Mouse (Mus musculus) yolk sac, embryonic 10.5 days (tissue): Measurements from ENCODE around the gene Ubxn7.

Experiments
- DNase-seq: peaks from one replicate; pipeline ENCODE4 v3.0.0-alpha.2; 2017; ENCODE audit warnings: low spot score

Gene Ubxn7

GRCm38 (mm10) chr16:32382901-32383300, 50.8 kb downstream of the Ubxn7 start:
- no peak for DNase-seq

- DNase-seq, result no peak
Measured at GRCm38 (mm10) chr16:32384885-32385284, 52.8 kb downstream of the Ubxn7 start.

DNA sequence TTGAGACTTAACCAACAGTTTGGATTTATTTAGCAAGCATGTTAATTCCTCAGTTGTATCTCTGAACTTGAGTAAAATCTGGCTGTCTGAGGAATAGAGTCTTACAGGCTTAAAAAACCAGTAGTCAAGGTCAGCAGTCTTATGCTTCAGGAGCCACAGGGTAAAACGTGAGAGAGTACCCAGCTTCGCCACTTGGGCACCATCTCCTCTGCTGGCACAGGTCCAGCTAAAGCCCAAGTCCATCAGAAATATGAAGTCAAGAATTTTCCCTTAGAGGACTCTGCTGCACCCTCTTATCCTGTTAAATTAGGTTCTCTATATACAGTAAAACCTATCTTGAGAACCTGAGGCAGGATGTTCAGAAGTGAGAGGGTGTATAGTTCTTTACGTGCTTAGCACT, 54.8 kb downstream of the Ubxn7 start:
- no peak for DNase-seq

- DNase-seq, result no peak
Measured at GRCm38 (mm10) chr16:32389049-32389448, 57.0 kb downstream of the Ubxn7 start.

GRCm38 (mm10) chr16:32389841-32390240, 57.8 kb downstream of the Ubxn7 start:
- no peak for DNase-seq

DNA sequence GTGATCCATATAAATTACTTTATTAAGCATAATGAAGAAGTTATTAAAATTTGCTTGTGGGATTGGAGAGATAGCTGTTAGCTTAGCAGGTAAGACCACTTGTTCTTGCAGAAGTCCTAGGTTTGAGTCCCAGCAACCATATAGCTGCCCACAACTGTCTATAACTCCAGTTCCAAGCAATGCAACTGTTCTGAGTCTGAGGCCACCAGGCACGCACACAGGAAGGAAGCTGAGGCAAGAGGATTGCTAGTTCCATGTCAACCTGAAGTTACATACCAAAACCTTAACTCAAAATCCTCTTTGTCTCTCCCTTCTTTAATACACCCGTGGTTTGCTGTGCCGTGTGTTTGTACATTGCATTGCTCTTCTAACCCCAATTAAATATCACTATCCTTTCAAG, 58.8 kb downstream of the Ubxn7 start:
- no peak for DNase-seq

GRCm38 (mm10) chr16:32395679-32396540, 63.9 kb downstream of the Ubxn7 start:
- no peak for DNase-seq

DNA sequence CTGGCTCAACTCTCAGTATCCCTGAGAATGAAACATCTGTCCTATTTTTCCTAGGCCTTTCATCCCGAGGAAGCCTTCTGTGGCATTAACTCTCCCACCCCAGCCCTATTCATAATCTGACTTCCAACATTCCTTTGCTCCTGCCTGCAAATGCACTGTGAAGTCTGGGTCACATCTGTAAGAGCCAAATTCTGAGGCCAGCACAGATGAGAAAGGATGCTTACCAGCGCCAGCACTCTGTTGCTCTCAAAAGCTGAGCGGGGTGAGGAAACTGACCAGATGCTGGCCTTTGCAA, 64.4 kb downstream of the Ubxn7 start:
- no peak for DNase-seq

DNA sequence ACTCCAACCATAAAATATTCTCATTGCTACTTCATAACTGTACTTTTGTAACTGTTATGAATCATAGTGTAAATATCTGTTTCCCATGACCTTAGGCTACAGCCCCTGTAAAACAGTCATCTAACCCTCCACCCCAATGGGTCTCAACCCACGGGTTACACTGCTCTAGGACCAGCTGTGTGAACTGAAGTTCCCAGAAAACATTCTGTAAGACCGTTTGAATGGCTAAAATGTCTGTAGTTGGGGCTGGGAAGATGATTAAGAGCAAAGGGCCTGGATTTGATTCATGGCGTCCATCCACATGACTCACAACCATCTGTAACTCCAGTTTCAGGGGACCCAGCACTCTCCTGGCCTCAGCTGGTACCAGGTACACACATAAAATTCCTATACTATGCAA, 66.1 kb downstream of the Ubxn7 start:
- no peak for DNase-seq

- DNase-seq, result no peak
Measured at GRCm38 (mm10) chr16:32400267-32400666, 68.2 kb downstream of the Ubxn7 start, which contains the start of gene Tm4sf19. Gene Tm4sf19 (plus strand): TSS chr16:32400506.

GRCm38 (mm10) chr16:32401335-32401965, 69.4 kb downstream of the Ubxn7 start:
- DNase-seq, result no peak

DNA sequence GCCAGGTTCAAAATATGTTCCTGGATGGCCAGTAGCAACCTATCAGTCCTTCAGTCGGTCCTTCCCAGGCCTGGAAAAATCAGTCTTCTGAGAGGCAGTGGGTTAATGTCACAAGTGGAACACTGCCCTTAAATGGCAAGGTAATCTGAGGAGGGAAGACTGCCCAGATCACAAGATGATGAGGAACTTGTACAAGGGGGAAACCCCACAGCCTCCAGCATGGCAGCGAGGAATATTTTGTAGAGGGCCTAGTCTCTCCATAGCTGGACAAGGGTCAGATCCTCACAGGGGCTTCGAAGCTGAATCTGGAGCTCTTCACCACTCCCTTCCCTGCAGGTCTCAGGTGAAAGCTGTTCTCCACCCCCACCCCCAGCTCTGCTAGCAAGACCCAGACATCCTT, 70.8 kb downstream of the Ubxn7 start:
- no peak for DNase-seq

DNA sequence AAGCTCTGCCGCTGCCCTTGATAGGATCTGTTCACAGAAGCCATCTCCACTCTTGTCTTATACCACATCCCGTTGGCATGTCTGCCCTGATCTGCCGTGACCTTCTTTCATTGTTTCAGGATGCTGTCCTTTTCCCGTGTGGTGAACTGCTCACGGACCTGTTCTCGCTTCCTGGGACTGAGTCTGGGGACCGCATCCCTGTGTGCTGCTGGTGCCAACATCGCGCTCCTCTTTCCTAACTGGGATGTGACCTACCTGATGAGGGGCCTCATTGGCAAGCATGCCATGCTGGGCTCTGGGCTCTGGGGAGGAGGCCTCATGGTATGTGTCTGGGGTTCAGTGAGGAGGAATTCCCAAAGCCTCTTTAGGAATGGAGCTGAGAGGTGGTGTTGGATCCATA, 73.7 kb downstream of the Ubxn7 start:
- no peak for DNase-seq

DNA sequence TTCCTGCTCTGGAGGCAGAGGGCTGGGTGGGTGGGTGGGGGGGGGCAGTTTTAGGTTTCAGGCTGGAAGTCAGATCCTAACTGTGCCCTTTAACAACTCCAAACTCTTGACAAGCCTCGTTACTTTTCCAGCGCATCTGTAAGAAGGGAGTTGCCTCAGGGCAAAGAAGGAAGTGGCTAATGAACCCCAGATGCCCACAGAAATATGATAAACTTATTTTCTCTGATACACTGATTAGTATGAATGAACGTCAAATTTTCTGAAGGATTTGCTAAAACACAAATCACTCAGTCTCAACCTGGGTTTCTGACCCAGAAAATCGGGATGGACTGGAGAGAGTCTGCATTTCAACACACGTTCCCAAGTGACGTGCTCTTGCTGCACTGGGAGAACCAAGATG, 74.6 kb downstream of the Ubxn7 start:
- DNase-seq, result no peak

DNA sequence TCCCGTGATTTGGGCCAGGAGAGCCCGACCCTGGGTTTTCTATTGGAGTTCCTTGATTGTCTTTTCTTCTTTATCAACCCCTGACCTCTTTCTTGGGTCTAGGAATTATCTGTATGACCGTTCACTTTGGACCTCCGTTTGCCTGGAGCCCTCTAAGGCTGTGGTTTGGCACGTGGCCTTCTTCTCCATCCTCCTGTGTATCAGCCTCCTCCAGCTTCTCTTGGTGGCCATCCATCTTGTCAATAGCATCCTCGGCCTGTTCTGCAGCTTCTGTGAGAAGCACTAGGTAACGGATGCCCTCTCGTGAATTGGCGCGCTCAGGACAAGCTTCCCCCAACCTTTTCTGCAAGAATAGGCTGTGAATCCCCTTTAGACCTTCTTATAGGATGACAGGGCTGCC, 75.7 kb downstream of the Ubxn7 start:
- DNase-seq, result no peak

GRCm38 (mm10) chr16:32417457-32417856, 85.4 kb downstream of the Ubxn7 start:
- DNase-seq, result no peak

DNA sequence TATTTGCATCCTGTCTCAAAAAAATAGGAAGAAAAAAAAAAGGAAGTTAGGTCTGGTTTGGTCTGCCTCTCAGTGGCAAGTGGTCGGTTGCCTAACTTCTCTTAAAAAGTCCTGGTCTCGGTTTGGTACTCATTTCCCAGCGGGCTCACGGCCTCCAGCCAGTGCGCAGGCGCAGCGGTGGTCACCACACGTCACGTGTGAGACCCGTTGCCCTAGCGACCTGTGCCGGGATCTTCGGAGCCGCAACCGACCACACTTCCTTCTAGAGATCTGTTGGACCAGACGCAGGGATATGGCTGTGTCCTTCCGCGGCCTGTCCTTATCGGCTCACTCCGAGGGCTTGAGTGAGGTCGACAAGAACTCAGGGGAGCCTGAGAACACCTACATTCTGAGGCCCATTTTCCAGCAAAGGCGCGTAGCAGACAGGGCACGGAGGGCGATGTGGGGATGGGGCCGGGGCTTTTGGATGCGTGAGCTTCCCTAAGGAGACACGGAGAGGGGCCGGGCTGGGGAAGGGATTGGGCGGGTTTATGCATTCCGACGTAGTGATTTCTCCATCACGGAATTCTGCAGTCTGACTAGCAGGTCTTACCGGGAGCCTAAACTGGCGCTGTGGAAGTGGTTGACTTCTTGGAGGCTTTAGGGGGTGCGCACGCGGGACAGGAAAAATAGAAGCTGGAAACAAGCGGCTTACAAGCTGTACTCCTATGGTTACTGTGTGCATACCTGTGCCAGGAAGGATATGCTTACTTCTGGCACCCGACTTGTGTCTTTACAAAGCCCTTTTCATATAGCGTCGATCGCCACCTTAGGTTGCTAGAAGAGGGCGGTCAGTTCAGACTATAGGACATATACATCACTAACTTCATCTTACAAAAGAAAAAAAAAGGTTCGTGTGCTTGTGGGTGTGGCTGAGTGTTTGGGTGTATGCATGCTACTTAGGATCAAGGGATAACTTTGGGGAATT, 87.7 kb downstream of the Ubxn7 start, which contains the start of gene Tctex1d2:
Tctex1d2 (plus strand) TSS at position 186 of the 967 bp plus-strand sequence.
- DNase-seq, result peak; percentile 93

DNA sequence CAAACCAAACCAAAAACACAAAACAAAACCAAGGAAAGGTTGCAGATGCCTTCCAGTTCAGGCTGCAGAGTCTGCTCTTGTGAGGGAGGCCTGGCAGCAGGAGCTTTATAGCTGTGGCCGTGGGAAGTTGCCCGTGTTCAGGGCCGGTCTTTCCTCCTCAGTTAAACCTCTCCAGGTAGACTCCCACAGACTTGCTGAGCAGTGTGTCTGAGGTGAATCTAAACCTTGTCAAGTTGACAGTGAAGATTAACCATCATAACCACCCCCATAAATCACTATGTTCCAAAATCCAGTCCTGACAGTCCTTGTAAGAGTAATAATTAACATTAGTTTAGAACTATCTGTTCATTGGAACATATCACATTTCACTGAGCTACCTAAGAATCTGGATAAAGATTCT, 95.4 kb downstream of the Ubxn7 start:
- DNase-seq, result no peak

- peak; percentile 96 for DNase-seq
Measured at GRCm38 (mm10) chr16:32430474-32431046, 98.5 kb downstream of the Ubxn7 start, which contains the start of gene Pcyt1a. Gene Pcyt1a (plus strand): TSS chr16:32430921.

GRCm38 (mm10) chr16:32431047-32431591, 99.1 kb downstream of the Ubxn7 start:
- DNase-seq, result no peak

DNA sequence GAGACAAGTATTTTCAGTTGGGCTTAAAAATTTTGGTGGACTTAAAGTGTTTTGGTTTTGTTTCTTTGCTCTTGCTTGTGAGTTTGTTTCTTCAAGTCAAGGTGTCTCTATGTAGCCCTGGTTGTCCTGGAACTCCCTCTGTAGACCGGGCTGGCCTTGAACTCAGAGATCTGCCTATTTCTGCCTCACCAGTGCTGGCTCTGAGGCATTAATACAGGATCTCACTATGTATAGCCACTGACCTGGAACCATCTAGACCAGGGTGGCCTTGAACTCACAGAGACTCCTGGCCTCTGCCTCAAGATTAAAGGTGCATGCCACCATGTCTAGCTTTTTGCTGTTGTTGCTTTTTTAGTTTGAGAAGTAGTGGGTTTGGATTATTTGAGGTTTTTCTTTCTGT, 99.9 kb downstream of the Ubxn7 start:
- DNase-seq, result no peak

GRCm38 (mm10) chr16:32433138-32433537, 101.1 kb downstream of the Ubxn7 start:
- no peak for DNase-seq
